Mouse (Mus musculus): ENCODE results near the gene Olfr153. TPM values are rescaled to one million over a fixed set of nuclear protein-coding genes. Genes with fewer than 3 reads are reported as not detected.
"Not testable (repeated sequence)": the region's sequence is repeated elsewhere in the genome, so short reads cannot be mapped to it uniquely, and the experiment has no call there.

The Olfr153 gene
- not detected in 2 replicates for polyA plus RNA-seq (2015; fragmentation: Nextera tagmentation; extraction: Ambion mirVana)

DNA sequence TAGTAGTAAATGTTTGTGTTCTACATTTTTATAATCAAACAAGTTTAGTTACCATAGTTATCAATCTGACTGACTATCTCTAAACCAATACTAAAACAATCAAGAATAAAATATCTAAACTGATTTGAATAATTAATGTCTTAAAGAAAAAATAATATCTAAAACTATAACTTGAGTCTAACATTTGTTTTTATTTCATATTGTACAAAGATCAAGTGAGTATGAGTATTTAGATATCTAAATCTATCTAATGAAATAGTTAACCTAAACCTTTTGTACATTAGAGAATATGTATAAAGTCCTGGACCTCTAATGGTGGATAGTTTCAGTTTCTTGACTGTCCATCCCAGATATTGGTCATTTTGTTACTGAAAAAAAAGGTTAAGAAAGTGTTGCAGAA is at the start of gene Olfr153:
Gene Olfr153 (plus strand): TSS at position 301 of the 400 bp plus-strand sequence.
- no peak within 1 kb of the TSS for H3K9ac ChIP-seq
- ATAC-seq (ENCODE audit: low FRiP score, low read depth): no peak
- no peaks in the 10 kb centered on the region for H3K4me1 ChIP-seq (replicated peaks)
- no peaks in the 10 kb centered on the region for H3K9me3 ChIP-seq
- H3K36me3 ChIP-seq: no peaks in the 10 kb centered on the region
- H3K27ac ChIP-seq (replicated peaks): no peak within 1 kb of the TSS
- H3K27me3 ChIP-seq: no peaks in the 10 kb centered on the region
- no peak within 1 kb of the TSS for H3K4me2 ChIP-seq
- no peak within 1 kb of the TSS for H3K4me3 ChIP-seq

DNA sequence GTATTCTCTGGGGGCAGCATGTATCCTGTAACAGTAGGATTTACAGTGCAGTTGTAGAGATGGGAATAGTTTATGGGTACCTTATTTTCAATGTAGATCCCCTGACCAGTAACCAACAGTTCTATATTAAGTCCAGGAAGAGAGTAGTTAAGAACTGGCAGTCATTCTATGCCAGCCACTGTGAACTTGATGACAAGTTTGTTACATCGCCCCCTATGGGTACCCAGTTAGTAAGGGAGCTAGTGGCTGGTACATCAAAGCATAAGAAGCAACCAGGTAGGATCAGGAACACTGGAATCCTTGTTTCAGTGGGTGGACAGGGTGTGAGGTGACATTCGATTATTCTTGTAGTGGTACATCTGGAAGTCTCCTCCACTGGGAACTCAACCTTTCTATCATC is 49.3 kb upstream of the Olfr153 start:
- Histone ChIP-seq H3K27me3 (no peaks in the 10 kb centered on the region), H3K27ac (replicated peaks) (no peak overlapping the region), H3K4me1 (replicated peaks) (no peaks in the 10 kb centered on the region), H3K36me3 (no peaks in the 10 kb centered on the region), H3K4me2 (no peak overlapping the region), H3K9ac (no peak overlapping the region), H3K9me3 (no peaks in the 10 kb centered on the region), H3K4me3 (no peak overlapping the region)
- ATAC-seq (ENCODE audit: low FRiP score, low read depth): no peak
- WGBS: 87% methylated on average over 2 of the region's 2 CpGs

DNA sequence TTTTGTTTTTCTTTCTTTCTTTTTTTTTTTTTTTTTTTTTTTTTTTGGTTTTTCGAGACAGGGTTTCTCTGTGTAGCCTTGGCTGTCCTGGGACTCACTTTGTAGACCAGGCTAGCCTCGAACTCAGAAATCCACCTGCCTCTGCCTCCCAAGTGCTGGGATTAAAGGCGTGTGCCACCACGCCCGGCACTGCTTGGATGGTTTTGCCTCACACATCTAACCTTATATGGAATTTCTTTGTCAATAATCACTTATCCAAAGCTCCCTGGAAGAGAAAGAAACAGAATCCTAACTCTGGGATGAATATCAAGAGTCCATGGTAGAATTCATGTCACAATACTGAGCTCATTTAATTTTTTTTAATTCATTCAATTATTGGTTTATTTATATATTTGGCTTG is 34.6 kb upstream of the Olfr153 start, which contains the start of gene Pramel7:
Gene Pramel7 (minus strand): TSS at position 101 of the 400 bp plus-strand sequence.
- WGBS: 89% methylated on average over 4 of the region's 5 CpGs
- ATAC-seq (ENCODE audit: low FRiP score, low read depth): not testable (repeated sequence)

DNA sequence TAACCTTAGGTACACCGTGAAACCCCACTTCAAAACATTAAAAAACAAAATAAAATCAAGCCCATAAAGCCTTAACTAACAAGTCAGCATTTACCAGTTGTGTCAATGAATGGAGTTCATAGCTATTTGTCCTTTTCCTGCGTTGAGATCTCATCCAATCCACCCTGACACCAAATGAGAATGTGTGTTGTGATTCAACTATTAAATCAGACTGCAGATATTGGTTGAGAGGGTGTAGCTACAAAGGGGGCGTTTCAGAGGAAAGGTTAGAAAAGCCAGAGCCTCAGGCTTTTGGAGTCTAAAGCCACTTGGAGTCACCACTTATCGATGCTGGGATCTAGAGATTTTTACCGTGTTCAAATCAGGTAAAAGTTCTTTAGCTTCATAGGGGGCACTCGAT is 25.3 kb upstream of the Olfr153 start, which contains the start of gene Pramel6:
Gene Pramel6 (plus strand): TSS at position 301 of the 400 bp plus-strand sequence.
- no peaks in the 10 kb centered on the region for H3K36me3 ChIP-seq
- 86% methylated on average over 6 of the region's 6 CpGs for WGBS
- ATAC-seq (ENCODE audit: low FRiP score, low read depth): no peak

More for the DNA sequence above, 34.6 kb upstream of the Olfr153 start, which contains the start of gene Pramel7:
- not testable (repeated sequence) for H3K27ac ChIP-seq (replicated peaks); H3K9me3 ChIP-seq; H3K36me3 ChIP-seq; H3K4me2 ChIP-seq; H3K4me1 ChIP-seq (replicated peaks); H3K27me3 ChIP-seq; H3K4me3 ChIP-seq; H3K9ac ChIP-seq

DNA sequence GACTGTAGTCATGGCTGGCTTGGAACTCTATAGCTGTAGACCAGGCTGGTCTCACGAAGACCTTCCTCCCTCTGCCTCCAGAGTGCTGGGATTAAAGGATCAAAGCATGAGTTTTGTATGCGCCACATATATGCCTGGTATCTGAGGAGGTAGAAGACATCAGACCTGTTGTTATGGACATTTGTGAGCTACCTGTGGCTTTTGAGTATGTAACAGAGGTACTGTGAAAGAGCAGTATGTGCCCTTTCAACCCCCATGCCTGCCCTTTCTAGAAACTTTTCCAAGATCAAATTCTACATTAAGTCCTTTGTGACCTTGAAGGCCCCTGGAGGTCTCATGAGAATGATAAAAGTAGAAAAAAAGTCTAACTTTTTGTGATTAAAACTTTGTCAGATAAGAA is 16.6 kb upstream of the Olfr153 start:
- no peaks in the 10 kb centered on the region for H3K9me3 ChIP-seq
- no peak for ATAC-seq (ENCODE audit: low FRiP score, low read depth)
- WGBS: 87% methylated on average over 2 of the region's 2 CpGs
- no peaks in the 10 kb centered on the region for H3K27me3 ChIP-seq
- no peak overlapping the region for H3K4me3 ChIP-seq
- no peak overlapping the region for H3K4me2 ChIP-seq
- H3K27ac ChIP-seq (replicated peaks): no peak overlapping the region
- no peaks in the 10 kb centered on the region for H3K36me3 ChIP-seq
- no peaks in the 10 kb centered on the region for H3K4me1 ChIP-seq (replicated peaks)
- no peak overlapping the region for H3K9ac ChIP-seq

More for the DNA sequence above, 25.3 kb upstream of the Olfr153 start, which contains the start of gene Pramel6:
- Histone ChIP-seq H3K9me3 (no peaks in the 10 kb centered on the region), H3K4me2 (no peak within 1 kb of the TSS), H3K4me1 (replicated peaks) (no peaks in the 10 kb centered on the region), H3K27me3 (no peaks in the 10 kb centered on the region), H3K4me3 (no peak within 1 kb of the TSS), H3K27ac (replicated peaks) (no peak within 1 kb of the TSS), H3K9ac (no peak within 1 kb of the TSS)

DNA sequence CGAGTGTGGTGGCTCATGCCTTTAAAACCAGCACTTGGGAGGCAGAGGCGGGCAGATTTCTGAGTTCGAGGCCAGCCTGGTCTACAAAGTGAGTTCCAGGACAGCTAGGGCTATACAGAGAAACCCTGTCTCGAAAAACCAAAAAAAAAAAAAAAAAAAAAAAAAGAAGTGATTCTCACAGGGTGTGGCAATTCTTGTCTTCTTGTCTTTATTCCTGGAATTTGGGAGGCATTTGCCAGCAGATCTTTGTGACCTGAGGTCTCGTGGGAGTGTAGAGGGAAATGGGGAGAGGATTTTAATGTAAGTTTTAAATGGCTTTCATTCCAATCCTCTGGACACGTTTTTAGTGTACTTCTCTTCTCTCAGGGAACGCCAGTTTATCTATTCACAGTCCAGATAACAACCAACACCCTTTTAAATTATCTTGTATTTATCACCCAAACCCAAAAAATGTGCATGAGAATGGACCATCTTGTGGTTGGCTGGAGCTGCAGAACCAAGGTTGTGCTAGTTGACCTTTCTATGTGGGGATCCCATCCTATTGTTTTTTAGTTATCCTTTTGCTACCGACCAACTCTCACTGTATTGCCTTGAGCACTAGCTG is 16.0 kb upstream of the Olfr153 start:
- Histone ChIP-seq H3K4me2 (no peak overlapping the region), H3K9ac (no peak overlapping the region), H3K36me3 (no peaks in the 10 kb centered on the region), H3K27me3 (no peaks in the 10 kb centered on the region), H3K9me3 (no peaks in the 10 kb centered on the region), H3K27ac (replicated peaks) (no peak overlapping the region), H3K4me1 (replicated peaks) (no peaks in the 10 kb centered on the region), H3K4me3 (no peak overlapping the region)
- ATAC-seq (ENCODE audit: low FRiP score, low read depth): no peak
- WGBS: 83% methylated on average over 8 of the region's 8 CpGs

DNA sequence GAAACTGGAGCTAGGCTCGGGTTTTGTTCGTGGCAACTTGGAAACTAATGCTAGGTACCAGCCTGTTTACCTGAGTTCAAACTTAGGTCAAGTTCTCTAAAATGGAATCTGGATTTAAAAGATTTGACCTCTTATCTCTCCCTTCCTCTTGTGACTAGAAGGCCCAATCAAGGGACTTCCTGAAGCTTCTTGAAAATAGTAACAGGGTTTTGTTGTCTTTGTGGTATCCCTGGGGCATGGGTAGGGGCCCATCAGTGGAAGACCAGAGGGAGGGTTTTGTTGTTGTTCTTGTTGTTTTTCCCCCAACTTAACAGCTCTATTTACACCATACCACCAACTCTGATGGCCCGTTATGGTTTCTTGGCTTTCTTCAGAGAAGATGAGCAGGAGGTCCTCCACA is 15.0 kb upstream of the Olfr153 start:
- Histone ChIP-seq H3K27me3 (no peaks in the 10 kb centered on the region), H3K4me3 (no peak overlapping the region), H3K27ac (replicated peaks) (no peak overlapping the region), H3K4me1 (replicated peaks) (no peaks in the 10 kb centered on the region), H3K36me3 (no peaks in the 10 kb centered on the region), H3K9ac (no peak overlapping the region), H3K9me3 (no peaks in the 10 kb centered on the region), H3K4me2 (no peak overlapping the region)
- no peak for ATAC-seq (ENCODE audit: low FRiP score, low read depth)
- WGBS: 91% methylated on average over 3 of the region's 3 CpGs

DNA sequence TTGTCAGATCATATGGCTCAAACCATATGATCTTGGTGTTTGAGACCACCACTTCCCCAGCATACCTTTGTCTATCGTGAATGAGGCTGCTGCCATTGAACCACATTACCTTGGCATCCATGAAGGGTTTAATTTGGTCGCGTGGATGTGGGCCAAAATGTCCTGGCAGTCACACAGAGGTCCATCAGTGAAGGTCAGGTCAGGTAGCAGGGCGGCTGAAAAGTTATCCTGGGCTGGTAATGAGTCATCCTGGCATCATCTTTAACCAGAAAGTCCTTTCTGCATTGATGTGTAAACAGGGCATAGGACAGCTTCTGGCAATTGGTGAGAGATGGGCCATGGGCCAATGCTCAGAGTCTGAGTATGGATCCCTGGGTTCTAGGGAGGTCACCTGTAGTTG is 10.9 kb upstream of the Olfr153 start:
- Histone ChIP-seq H3K9me3 (no peaks in the 10 kb centered on the region), H3K27me3 (no peaks in the 10 kb centered on the region), H3K4me1 (replicated peaks) (no peaks in the 10 kb centered on the region), H3K9ac (no peak overlapping the region), H3K4me3 (no peak overlapping the region), H3K27ac (replicated peaks) (no peak overlapping the region), H3K36me3 (no peaks in the 10 kb centered on the region), H3K4me2 (no peak overlapping the region)
- no peak for ATAC-seq (ENCODE audit: low FRiP score, low read depth)
- 89% methylated on average over 4 of the region's 4 CpGs for WGBS

DNA sequence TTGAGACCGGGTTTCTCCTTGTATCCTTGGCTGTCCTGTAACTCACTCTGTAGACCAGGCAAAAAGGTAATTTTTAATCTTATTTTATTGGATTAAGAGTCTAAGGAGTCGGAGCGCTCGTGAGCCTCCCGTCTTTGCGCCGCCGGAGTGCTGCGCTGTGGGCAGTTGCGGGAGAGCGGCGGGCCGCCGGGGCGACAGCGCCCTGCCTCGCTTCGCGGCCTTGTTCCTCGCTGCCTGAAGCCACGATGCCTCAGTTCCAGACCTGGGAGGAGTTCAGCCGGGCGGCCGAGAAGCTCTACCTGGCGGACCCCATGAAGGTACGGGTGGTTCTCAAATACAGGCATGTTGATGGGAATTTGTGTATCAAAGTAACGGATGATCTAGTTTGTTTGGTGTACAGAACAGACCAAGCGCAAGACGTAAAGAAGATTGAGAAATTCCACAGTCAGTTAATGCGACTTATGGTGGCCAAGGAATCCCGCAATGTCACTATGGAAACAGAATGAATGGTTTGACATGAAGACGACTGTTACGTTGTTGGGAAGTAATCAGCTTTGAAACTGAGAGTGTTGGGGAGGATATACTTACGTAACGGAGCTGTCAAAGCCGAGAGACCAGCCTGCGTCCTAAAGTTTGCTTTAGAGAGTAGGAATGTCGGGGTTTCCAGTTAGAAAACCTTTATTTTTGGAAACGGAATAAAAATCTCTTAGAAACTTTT is 5.5 kb upstream of the Olfr153 start:
- H3K9me3 ChIP-seq; H3K27ac ChIP-seq (replicated peaks); H3K27me3 ChIP-seq; H3K4me1 ChIP-seq (replicated peaks); H3K36me3 ChIP-seq; H3K9ac ChIP-seq: not testable (repeated sequence)
- 28% methylated on average over 39 of the region's 39 CpGs for WGBS
- H3K4me3 ChIP-seq: peak overlapping the region; percentile 36
- peak; percentile 68 for ATAC-seq (ENCODE audit: low FRiP score, low read depth)
- H3K4me2 ChIP-seq: peak overlapping the region; percentile 55

DNA sequence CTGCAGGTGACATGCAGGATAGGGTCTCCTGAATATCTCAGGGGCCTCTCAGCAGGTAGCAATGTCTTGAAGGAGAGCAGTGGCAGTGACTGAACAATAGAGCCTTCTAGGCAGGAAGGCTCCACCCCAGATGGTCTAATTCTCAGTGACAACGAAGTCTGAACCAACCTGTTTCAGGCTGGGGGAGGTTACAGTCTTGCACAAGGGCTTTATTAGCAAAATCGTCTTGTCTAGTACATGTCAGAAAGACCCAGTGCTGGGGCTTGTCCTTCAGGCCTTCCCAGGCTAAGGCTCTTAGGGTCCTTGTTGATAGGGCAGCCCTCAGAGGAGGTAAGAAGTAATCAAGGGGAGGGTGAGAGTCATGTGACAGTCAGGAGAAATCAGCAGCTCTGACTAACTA is 3.2 kb downstream of the Olfr153 start:
- Histone ChIP-seq H3K9ac (no peak overlapping the region), H3K36me3 (no peaks in the 10 kb centered on the region), H3K27ac (replicated peaks) (no peak overlapping the region), H3K4me3 (no peak overlapping the region), H3K4me1 (replicated peaks) (no peaks in the 10 kb centered on the region), H3K9me3 (no peaks in the 10 kb centered on the region), H3K4me2 (no peak overlapping the region), H3K27me3 (no peaks in the 10 kb centered on the region)
- no peak for ATAC-seq (ENCODE audit: low FRiP score, low read depth)
- 62% methylated on average over 2 of the region's 2 CpGs for WGBS

DNA sequence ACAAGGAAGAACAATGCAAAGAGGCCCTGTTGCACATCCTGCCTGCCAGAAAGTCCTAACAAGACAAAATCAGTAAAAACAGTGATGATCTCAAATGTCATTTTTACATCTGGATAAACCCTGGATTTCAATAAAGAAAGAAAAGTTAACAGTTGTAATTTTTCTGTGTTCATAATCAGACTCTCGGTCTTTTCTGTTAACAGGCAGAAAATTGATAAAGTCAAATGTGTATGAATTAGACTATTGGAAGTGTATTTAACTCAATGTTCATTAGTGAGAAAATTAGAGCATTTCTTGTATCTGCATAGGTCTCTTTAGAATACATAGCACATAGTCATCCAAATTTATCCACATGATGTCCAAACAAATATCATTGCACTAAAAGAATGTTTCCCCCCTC is 13.8 kb downstream of the Olfr153 start, which contains the start of gene Olfr1128:
Gene Olfr1128 (minus strand): TSS at position 101 of the 400 bp plus-strand sequence.
- ATAC-seq (ENCODE audit: low FRiP score, low read depth): no peak
- Histone ChIP-seq H3K4me3 (no peak within 1 kb of the TSS), H3K27ac (replicated peaks) (no peak within 1 kb of the TSS), H3K9ac (no peak within 1 kb of the TSS), H3K27me3 (no peaks in the 10 kb centered on the region), H3K9me3 (no peaks in the 10 kb centered on the region), H3K4me2 (no peak within 1 kb of the TSS), H3K4me1 (replicated peaks) (no peaks in the 10 kb centered on the region), H3K36me3 (no peaks in the 10 kb centered on the region)
- WGBS: 90% methylated on average over 1 of the region's 1 CpGs

DNA sequence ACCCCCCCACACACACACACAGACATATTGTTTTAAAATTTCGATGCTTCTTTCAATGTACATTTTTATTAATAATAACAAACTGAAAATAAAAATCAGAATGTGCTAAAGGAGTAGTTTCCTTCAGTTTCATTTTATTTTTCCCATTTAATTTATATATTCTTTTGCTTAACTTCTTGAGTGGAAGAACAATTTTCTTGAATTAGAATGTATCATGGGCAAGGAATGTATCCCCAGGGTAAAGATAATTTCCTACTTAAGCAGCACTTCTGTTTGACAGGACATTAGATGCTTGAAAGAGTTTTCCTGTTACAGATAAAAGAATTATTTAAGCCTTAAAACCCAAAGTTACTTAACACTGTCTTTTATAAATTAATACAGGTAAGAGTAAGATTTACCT is 42.0 kb downstream of the Olfr153 start, which contains the start of gene Olfr1129:
Gene Olfr1129 (plus strand): TSS at position 301 of the 400 bp plus-strand sequence.
- H3K36me3 ChIP-seq; ATAC-seq (ENCODE audit: low FRiP score, low read depth): not testable (repeated sequence)
- 73% methylated on average over 1 of the region's 1 CpGs for WGBS

More for the DNA sequence above, 42.0 kb downstream of the Olfr153 start, which contains the start of gene Olfr1129:
- H3K27me3 ChIP-seq; H3K4me1 ChIP-seq (replicated peaks); H3K4me3 ChIP-seq; H3K4me2 ChIP-seq; H3K9ac ChIP-seq; H3K9me3 ChIP-seq; H3K27ac ChIP-seq (replicated peaks): not testable (repeated sequence)
